Mouse (Mus musculus) ES-E14 (cell line): Measurements from ENCODE around the gene Zfp341. TPM values are rescaled to one million over a fixed set of nuclear protein-coding genes. Genes with fewer than 3 reads are reported as not detected.

ENCODE experiments used
- DNase-seq: peaks from one replicate; pipeline ENCODE4 v3.0.0-alpha.2; 2013; ENCODE audit warnings: low read depth, low spot score
- H3K27ac ChIP-seq: 2 replicates; pipeline ENCODE4 v1.5.1; 2012; ENCODE audit warnings: low read depth, mild to moderate bottlenecking, low read length, moderate library complexity, mixed read lengths; ENCODE audit not compliant: poor library complexity, insufficient read depth, severe bottlenecking
- H3K36me3 ChIP-seq: 2 replicates; pipeline ENCODE4 v1.6.1; 2012; ENCODE audit warnings: mild to moderate bottlenecking, low read length, moderate library complexity, mixed read lengths; ENCODE audit not compliant: control insufficient read depth, poor library complexity, insufficient read depth, severe bottlenecking
- H3K4me1 ChIP-seq, 2 experiments: fragments of 150-350 bp in 1 of 2; sonication (generic) in 1 of 2; 2 replicates each; pipeline ENCODE4 v1.6.1; 2012; ENCODE audit warnings: low read length in 2 of 2, mild to moderate bottlenecking in 1 of 2, mixed read lengths in 1 of 2; ENCODE audit not compliant: control insufficient read depth in 2 of 2, insufficient read depth in 2 of 2, poor library complexity in 1 of 2
- H3K4me3 ChIP-seq, 2 experiments: fragments of 150-350 bp in 1 of 2; sonication (generic) in 1 of 2; 2 replicates each; pipeline ENCODE4 v1.5.1; 2012; ENCODE audit warnings: low read length in 2 of 2, low read depth in 1 of 2, mild to moderate bottlenecking in 1 of 2, mixed read lengths in 1 of 2; ENCODE audit not compliant: insufficient read depth in 1 of 2, poor library complexity in 1 of 2, severe bottlenecking in 1 of 2
- H3K9ac ChIP-seq: 2 replicates; pipeline ENCODE4 v1.6.1; 2012; ENCODE audit warnings: low read depth, mild to moderate bottlenecking, low read length, mixed read lengths; ENCODE audit not compliant: poor library complexity, insufficient read depth, severe bottlenecking
- H3K9me3 ChIP-seq: fragments of 150-350 bp; sonication (generic); 2 replicates; pipeline ENCODE4 v1.6.1; 2012; ENCODE audit warnings: low read depth, mild to moderate bottlenecking, low read length; ENCODE audit not compliant: control insufficient read depth, insufficient read depth
- CHD2 ChIP-seq: IDR thresholded peaks from 2 replicates; pipeline ENCODE4 v1.6.1; 2014; ENCODE audit warnings: mild to moderate bottlenecking, low read depth, low read length, inconsistent platforms
- HCFC1 ChIP-seq: IDR thresholded peaks from 2 replicates; pipeline ENCODE4 v1.6.1; 2012; ENCODE audit warnings: low read length, inconsistent platforms, borderline replicate concordance; ENCODE audit not compliant: insufficient read depth
- MAFK ChIP-seq: IDR thresholded peaks from 2 replicates; pipeline ENCODE4 v1.6.1; 2014; ENCODE audit warnings: mild to moderate bottlenecking, low read depth, low read length, inconsistent platforms; ENCODE audit not compliant: insufficient read depth
- ZC3H11A ChIP-seq: IDR thresholded peaks from 2 replicates; pipeline ENCODE4 v1.6.1; 2012; ENCODE audit warnings: low read depth, mild to moderate bottlenecking, inconsistent platforms, low read length, borderline replicate concordance
- ZNF384 ChIP-seq: IDR thresholded peaks from 2 replicates; pipeline ENCODE4 v1.6.1; 2012; ENCODE audit warnings: low read depth, low read length, inconsistent platforms
- in situ Hi-C, 2 experiments: fragments of 600-800 bp; cut with MboI; formaldehyde crosslinking; loops; one replicate each; pipeline ENCODE4 v1.15.1; 2025; ENCODE audit warnings: low sequenced_read_pairs in 2 of 2, inconsistent platforms in 1 of 2; ENCODE audit not compliant: unreplicated experiment in 2 of 2
- total RNA-seq: library from RNA; depleted of rRNA; stranded (reverse); fragments of 300-350 nt; gene quantifications from 2 replicates; pipeline ENCODE4 v1.2.3, GENCODE M21; 2012

The Zfp341 gene
- total RNA-seq, 1 experiment = 3.2 TPM

DNA sequence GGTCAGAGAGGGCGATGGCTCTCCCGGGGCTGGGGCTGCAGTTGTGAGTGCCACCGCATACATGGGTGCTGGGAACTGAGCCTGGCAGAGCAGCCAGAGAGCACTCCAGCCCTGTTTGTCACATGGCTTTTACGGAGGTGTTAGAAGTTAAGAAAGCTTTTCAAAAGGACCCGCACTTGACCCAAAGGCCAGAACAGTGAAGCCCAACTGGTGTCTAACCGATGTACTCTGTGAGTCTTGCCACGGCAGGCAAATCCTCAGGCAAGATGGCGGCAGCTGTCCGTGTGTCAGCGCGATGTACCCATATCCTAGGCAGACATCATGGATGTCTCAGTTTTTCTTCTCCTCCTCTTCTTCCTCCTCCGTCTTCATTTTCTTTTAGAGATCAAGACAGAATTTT, 41.9 kb downstream of the Zfp341 start:
- no peak overlapping the region for H3K27ac ChIP-seq
- DNase-seq = no peak
- peak overlapping the region; percentile 26 to 37; a peak in 1 of 4 replicates for H3K4me3 ChIP-seq
- peaks cover 7 to 11% of the 10 kb centered on the region in 2 experiments; a peak in 3 of 4 replicates for H3K4me1 ChIP-seq
- no peaks in the 10 kb centered on the region for H3K9me3 ChIP-seq
- in situ Hi-C loops = no loop called here
- no peaks in the 10 kb centered on the region for H3K36me3 ChIP-seq
- H3K9ac ChIP-seq = peak overlapping the region; percentile 63; the same call in 1 of the 2 replicates
- TF ChIP-seq ZNF384 (no peak), ZC3H11A (no peak), CHD2 (no peak), MAFK (no peak), HCFC1 (no peak)

DNA sequence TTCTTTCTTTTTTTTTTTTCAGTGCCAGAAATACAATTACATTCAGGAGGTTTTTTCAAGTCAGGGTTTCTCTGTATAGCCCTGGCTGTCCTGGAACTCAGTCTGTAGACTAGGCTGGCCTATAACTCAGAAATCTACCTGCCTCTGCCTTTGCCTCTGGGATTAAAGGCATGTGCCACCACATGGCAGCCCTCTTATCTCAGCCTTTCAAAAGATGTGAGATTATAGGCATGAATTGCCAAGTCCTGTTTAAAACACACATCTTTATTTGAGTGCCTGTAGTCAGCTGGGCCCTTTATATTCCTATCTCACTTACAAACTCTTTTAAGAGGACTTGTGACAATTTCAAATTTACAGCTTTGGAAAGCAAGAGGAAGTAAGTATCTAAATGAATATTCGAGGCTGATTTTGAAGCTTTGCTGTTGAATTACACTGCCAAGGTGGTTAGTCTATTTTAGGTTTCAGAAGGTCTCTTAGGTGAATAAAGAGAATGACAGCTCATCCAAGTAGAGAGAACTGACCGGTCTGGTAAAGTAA, 42.8 kb downstream of the Zfp341 start:
- in situ Hi-C loops = no loop called here
- Histone ChIP-seq H3K4me3 (no peak overlapping the region), H3K9ac (no peak overlapping the region), H3K27ac (no peak overlapping the region), H3K9me3 (no peaks in the 10 kb centered on the region), H3K4me1 (peaks cover 7 to 11% of the 10 kb centered on the region in 2 experiments; a peak in 3 of 4 replicates), H3K36me3 (peaks cover 6% of the 10 kb centered on the region)
- TF ChIP-seq HCFC1 (no peak), MAFK (no peak), ZNF384 (no peak), CHD2 (no peak), ZC3H11A (no peak)
- DNase-seq = no peak

DNA sequence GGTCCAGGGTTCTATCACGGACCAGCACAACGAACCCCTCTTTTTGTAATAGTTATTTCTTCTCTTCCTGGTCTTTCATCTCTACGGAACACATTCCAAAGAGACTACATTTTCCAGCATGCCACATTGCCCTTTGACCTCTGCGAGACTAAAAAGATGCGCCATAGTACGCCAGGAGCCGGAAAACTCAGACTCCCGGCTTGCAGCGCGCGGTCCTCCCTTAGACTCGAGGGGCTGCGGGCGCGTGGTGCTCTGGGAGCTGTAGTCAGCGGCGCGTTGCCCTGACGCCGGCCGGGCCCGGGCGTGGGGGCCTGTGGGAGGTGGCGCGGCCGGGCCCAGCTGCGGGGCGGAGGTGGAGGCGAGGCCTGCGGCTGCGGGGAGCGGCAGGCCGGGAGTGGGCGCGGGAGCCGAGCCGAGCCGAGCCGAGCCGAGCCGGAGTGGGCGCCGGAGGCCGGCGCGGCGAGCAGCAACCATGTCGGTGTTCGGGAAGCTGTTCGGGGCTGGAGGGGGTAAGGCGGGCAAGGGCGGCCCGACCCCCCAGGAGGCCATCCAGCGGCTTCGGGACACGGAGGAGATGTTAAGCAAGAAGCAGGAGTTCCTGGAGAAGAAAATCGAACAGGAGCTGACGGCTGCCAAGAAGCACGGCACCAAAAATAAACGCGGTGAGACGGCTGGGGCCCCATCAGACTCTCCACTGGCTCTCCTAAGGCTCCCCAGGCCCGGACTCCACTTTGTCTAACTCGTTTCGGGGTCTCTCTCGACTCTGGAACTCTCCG, 43.8 kb downstream of the Zfp341 start:
- Histone ChIP-seq H3K27ac (0 out of 2 replicates have a peak overlapping the region, but pooled peaks have one; percentile 7), H3K4me3 (peak overlapping the region; percentile 84 to 96), H3K9me3 (no peaks in the 10 kb centered on the region), H3K36me3 (peaks cover 10% of the 10 kb centered on the region), H3K4me1 (peaks cover 7 to 11% of the 10 kb centered on the region in 2 experiments; a peak in 3 of 4 replicates), H3K9ac (peak overlapping the region; percentile 85)
- peak; percentile 94 for DNase-seq
- peak; percentile 96 for TF ChIP-seq CHD2
- peak; percentile 100 for TF ChIP-seq HCFC1
- TF ChIP-seq ZC3H11A = no peak
- TF ChIP-seq ZNF384 = no peak
- in situ Hi-C loops = no loop called here

DNA sequence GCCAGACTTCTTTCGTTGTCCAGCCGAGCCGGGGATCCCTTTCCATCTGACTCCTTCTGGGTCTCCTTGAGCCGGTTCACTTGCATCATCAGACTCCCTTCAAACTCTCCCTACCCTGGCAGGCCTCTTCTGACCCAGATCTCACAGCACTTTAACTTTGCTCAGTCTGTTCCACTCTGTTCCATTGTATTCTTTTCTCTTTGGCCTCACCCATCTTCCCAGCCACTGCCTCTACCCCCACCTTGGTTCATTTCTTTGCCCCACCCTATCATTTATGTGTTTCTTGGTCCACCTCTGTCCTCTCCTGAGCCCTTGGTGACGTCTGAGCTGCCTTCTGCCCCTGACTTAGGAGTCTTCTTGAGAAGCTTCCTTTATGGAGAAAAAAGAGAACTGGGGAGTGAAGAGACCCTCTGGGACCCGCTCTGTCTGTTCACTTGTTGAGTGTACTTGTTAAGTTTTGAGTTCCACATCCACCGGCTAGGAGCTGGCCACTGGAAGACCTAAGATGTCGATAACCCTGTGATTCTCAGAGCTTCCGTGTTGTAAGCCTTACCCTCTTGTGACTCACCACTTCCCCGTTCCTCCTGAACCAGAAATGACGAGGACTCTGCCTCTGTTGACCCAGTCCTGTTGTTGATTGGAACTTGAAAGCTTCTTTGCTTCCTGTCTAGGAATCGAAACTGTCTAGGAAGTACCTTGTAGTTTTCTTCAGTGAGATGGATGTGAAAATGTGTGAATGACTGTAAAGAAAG, 44.6 kb downstream of the Zfp341 start:
- no peak for TF ChIP-seq CHD2
- TF ChIP-seq ZC3H11A = no peak
- no peak for TF ChIP-seq HCFC1
- TF ChIP-seq ZNF384 = no peak
- no peak for TF ChIP-seq MAFK
- DNase-seq = no peak
- Histone ChIP-seq H3K9ac (peak overlapping the region; percentile 85), H3K9me3 (no peaks in the 10 kb centered on the region), H3K27ac (no peak overlapping the region), H3K36me3 (peaks cover 10% of the 10 kb centered on the region), H3K4me3 (peak overlapping the region; percentile 84 to 96), H3K4me1 (peaks cover 7 to 11% of the 10 kb centered on the region in 2 experiments; a peak in 3 of 4 replicates)
- in situ Hi-C loops = no loop called here
